Mouse (Mus musculus): ENCODE data around the gene Hist2h2ab.
"Not testable (repeated sequence)": the region's sequence is repeated elsewhere in the genome, so short reads cannot be mapped to it uniquely, and the experiment has no call there.

Hist2h2ab gene

GRCm38 (mm10) chr3:96219661-96220130 lies at the start of gene Hist2h2ab, which contains the start of gene Bola1:
Gene Hist2h2ab, plus strand, starts transcription at chr3:96219865.
Gene Bola1, minus strand, starts transcription at chr3:96219709.
- DNase-seq, result peak; percentile 78

DNA sequence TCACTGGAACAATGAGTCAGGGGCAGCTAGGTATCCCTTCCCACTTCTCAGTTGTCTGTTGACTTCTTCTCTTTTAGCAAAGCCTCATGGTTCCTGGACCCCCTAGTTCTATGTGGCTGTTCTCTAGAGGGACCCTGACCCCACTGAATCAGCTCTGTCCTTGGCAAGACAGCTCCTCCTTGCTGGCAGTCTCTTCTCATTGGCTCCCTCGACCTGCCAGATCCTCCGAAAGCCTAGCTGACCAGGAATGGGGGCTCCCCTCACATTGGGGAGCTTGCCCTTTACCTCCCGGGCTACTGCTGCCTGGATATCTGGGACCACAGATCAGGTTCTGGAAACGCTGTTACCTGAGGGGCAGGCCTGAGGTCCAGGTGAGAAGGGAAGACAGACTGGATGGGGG lies 49.4 kb upstream of the Hist2h2ab start:
- no peak for DNase-seq

- DNase-seq, result no peak
Observed at GRCm38 (mm10) chr3:96170976-96171545, 48.6 kb upstream of the Hist2h2ab start.

DNA sequence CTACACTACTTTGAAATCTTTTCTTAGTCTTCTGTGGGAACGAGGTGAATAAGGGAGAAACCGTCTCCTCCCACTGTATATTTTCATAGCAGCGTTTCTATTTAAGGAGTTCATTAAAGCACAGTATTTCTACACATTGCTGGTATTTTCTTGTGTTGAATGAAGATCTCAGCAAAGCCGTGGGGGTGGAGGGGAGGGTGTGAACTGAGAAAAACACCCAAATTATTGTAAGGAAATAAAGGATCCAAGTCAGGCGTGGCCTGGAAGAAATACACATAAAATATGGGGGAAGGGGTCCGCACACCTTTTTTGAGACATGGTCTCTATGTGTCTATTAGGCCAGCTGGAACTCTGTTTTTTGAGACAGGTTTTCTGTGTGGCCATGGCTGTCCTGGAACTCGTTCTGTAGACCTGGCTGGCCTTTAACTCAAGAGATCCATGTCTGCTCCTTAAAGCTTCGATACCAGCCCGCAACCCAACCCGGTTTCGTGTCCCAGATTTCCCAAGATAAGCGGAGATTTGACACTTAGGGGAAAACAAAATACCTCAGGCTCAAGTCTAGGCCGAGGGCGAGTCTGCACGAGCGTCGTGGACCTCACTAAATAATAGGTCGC lies 48.0 kb upstream of the Hist2h2ab start:
- no peak for DNase-seq

DNA sequence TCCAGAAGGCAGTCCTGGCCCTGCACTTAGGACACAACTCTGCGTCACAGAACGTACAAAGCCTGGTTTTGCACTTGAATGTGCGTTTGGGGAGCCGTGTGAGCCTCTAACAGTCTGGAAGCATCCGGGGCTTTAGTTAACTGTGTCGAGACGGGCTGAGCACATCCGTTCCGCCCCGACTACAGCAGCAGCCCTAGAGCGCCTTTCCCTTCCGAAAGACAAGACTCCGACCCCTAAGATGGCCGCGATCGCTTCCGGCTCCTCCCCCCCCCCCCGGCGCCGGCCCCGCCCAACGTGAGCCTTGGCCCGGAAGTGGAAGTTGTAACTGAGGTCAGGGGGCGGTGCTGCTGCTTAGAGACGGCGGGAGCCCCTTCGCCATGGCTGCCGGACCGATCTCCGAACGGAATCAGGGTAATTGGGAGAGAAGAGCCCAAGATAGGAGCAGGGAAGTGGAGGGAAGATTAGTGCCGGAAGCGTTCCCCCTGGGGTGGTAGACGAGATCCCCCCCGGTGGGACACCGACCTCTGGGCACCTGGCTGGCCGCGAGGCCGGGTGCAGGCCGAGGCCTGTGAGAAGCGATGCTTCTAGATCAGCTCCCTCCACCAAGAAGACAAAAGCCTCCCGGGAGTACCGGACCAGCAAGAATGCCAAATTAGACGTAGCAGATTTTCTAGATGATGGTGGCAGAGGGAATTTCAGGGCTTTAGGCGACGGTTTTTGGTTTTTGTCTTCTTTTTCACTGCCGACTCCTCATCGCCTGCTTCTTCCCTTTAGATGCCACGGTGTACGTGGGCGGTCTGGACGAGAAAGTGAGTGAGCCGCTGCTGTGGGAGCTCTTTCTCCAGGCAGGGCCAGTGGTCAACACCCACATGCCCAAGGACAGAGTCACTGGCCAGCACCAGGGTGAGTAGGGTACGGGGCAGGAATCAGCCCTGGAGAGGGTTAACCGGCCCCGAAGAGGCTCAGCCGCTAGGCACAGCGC lies 47.2 kb upstream of the Hist2h2ab start, which contains the start of gene Sf3b4:
Gene Sf3b4 (plus strand): TSS at position 136 of the 982 bp plus-strand sequence.
- DNase-seq, result peak; percentile 90

DNA sequence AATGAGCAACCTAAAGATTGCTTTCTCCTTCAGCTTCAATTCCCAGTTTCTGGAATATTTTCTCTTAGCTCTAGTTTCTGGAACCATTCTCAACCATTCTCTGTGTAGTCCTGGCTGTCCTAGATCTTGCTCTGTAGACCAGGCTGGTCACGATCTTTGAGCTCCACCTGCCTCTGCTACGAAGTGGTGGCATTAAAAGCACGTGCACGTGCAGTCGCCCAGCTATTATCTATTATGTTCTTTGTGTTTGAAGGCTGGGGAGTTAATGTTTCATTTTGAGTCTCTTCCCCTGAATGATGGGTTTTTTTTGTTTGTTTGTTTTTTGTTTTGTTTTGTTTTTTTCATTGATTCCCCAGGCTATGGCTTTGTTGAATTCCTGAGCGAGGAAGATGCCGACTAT lies 46.5 kb upstream of the Hist2h2ab start:
- no peak for DNase-seq

DNA sequence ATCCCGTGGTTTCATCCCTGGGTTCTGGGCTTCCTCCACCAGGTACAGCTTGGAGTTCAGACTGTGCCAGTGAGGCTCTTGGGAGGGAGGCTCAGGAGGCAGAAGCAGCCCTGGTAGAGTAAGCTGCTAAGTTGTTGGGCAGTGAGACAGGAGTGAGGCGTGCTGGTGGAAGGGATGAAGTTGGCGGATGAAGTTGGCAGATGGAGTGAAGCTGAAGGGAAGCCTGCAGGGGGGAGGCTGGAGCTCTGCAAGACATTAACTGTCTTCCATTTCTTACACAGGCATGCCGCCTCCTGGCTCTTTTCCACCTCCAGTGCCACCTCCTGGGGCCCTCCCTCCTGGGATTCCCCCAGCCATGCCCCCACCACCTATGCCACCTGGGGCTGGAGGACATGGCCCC lies 45.6 kb upstream of the Hist2h2ab start:
- not testable (repeated sequence) for DNase-seq

GRCm38 (mm10) chr3:96175251-96175650 lies 44.4 kb upstream of the Hist2h2ab start:
- DNase-seq, result no peak

- DNase-seq, result no peak
Observed at GRCm38 (mm10) chr3:96178427-96178826, 41.2 kb upstream of the Hist2h2ab start.

GRCm38 (mm10) chr3:96178902-96179301 lies 40.8 kb upstream of the Hist2h2ab start:
- DNase-seq, result no peak

DNA sequence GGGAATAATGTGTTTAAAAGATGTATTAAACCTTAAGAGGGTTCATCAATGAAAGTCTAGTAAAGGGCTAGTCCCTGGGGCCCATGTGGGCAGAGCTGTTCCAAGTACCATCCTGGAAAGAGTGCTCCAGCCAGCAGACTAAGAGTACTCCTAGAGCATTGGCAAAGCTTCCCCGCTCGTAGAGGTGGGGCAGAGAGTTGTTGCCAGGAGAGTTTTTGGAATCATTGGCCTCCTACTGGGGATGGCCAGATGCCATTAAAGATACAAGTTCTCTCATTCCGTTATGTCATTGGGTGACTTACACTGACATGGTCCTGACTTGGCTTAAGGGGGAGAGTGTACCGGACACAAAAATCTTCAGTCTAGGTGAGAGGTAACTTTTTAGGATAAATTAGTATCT lies 40.1 kb upstream of the Hist2h2ab start:
- no peak for DNase-seq

- peak; percentile 66 for DNase-seq
Observed at GRCm38 (mm10) chr3:96180727-96181477, 38.8 kb upstream of the Hist2h2ab start, which contains the start of gene Sv2a. Gene Sv2a, plus strand, starts transcription at chr3:96181151.

DNA sequence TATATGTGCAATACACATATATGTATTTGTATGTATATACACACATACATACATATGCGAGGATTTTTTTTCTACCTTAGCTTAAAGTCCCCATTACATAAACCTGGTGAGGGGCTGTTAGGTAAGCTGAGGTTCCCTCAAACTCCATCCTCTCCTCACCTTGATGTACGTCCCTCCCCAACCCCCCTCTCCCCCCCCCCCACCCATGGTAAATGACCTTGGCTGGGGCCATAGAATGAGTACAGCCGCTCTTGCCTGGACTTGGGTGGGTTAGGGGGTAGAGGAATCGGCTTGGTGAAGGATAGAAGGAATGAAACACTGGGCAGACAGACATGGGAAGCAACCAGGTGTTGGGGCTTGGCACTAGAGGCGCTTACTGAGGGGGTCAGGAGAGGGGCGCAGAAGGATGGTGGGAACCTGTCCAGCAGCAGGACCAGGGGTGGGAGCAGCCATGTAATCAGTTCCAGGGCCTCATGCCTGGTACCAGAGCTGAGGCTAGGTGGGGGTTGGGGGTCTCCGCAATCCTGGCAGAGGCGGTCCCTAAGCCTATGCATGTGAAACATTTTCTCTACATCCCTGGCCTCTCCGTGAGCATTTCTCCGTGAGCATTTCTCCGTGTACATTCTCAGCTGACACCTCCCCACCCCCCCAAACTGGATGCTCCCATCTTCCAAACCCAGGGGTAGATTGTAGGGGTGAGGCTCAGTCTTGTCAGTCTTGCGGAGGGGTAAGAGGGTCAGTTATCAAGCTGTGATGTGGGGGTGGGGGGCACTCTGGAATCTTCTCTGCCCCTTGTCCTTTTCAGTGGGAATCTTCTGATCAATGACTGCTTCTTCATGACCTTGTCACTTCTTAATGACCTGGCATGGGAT lies 37.9 kb upstream of the Hist2h2ab start:
- DNase-seq, result no peak

DNA sequence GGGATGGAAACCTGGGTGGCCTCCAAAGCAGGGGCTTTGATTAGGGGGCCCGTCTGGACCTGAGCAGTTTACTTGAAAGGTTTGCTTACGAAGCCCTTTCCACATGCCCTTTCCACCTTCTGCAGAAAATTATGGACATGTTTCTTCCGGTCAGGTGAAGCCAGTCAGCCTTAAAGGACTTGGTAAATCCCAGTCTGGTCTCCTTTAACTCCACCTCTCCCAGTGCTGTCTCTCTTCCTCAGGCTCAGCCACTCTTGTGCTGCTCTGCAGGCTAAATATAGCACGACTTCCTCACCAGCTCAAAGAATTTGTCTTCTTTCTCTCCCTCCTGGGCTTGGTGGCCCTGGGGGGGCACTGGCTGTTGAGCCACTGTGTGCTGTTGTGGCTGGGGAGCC lies 37.3 kb upstream of the Hist2h2ab start:
- DNase-seq, result no peak

DNA sequence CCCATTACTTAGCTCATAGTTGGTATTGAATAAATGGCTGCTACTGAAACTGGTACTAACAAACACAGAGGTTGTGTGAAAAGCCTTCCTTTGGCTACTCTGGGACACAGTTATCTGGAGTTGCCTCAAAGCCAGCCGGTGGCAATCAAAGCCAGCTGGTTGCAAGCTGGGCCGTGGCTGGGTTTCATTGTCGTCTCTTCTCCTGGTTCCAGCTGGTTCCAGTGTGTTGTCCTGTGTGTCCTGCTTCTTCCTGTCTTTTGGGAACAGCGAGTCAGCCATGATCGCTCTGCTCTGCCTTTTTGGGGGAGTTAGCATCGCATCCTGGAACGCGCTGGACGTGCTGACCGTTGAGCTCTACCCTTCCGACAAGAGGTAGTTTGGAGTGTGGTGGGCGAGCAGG lies 26.7 kb upstream of the Hist2h2ab start:
- DNase-seq, result peak; percentile 57

DNA sequence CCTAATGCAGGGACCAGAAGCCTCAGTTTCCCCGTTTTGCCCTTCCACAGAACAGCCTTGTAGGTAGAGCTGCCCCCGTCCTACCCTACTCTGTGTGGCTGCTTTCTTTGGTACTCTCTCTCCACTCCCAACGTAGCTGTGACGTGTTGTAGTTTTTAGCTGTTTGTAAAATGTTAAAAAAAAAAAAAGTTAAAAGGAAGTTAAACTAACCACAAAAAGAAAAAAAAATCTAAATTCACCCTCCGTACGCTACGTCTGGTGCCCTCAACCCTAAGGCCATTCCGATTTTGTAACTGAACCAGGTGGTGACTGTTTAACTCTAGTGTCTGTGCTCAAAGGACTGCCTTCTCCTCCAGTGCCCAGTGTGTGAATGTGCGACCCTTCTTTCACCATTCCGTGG lies 24.7 kb upstream of the Hist2h2ab start:
- DNase-seq, result no peak

GRCm38 (mm10) chr3:96195616-96196313 lies 23.9 kb upstream of the Hist2h2ab start:
- DNase-seq, result no peak

DNA sequence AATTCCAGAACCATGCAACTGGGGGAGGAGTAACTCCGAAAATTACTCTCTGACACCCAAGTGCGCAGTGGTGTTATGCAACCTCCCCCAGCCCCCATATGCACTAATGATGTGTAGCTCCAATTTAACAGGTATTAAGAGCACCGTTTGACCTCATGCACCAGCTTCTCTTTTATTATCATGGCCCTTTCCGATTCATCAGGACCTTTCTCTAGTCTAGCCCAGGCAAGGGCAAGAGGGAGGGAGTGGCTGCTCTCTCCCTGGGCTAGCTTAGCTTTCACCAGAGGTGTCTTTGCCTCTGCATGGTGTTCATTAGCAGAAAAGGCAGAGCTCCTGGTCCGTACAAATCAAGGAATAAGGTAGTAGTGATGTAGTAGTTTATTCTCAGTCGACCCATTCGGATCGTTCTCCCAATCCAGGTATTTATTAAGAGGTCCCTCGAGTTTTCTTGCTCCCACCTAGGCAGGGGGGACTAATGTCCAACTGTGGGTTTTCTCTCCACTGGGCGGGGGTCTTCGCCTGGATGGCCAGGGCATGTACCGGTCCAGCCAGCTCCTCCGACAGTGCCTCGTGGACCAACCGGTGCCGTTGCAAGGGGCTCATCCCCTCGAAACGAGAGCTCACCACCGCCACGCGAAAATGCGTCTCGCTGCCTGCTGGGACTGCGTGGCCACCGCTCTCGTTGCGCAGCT lies 23.1 kb upstream of the Hist2h2ab start:
- no peak for DNase-seq

GRCm38 (mm10) chr3:96197129-96197749 lies 22.4 kb upstream of the Hist2h2ab start:
- peak; percentile 91 for DNase-seq

DNA sequence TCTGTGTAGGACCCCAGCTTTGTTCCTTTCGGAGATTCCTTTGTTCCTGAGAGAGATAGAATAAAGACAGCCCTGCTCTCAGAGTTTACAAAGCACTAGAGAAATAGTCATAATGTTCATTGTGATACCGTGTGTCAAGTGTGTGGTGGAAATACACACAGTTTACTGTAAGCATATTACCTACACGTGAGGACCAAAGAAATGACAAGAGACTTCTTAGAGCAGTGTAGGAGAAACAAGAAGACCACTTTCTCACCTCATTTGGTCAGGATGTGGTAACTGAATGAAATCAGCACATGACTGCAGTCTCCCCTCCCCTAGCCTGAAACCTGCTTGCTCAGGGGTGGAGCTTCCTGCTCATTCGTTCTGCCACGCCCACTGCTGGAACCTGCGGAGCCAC lies 21.5 kb upstream of the Hist2h2ab start:
- no peak for DNase-seq
